Mouse (Mus musculus) CH12.LX (cell line): ENCODE data around the gene Btn1a1.

ENCODE experiments used
- KAT2A ChIP-seq: IDR thresholded peaks from 2 replicates; pipeline ENCODE4 v1.6.1; 2012; ENCODE audit warnings: low read length, improper control_type of control experiment, inconsistent platforms; ENCODE audit not compliant: insufficient replicate concordance
- NRF1 ChIP-seq: IDR thresholded peaks from 2 replicates; pipeline ENCODE4 v1.6.1; 2014; ENCODE audit warnings: low read depth, mild to moderate bottlenecking, inconsistent platforms, low read length, improper control_type of control experiment, moderate library complexity
- POLR2A ChIP-seq: IDR thresholded peaks from 2 replicates; pipeline ENCODE4 v1.6.1; 2011; ENCODE audit warnings: low read depth, mild to moderate bottlenecking, improper control_type of control experiment, low read length
- RCOR1 ChIP-seq: conservative IDR thresholded peaks from 2 replicates; pipeline ENCODE4 v1.6.1; 2012; ENCODE audit warnings: low read depth, mild to moderate bottlenecking, inconsistent platforms, low read length, improper control_type of control experiment
- ZC3H11A ChIP-seq: IDR thresholded peaks from 2 replicates; pipeline ENCODE4 v1.6.1; 2012; ENCODE audit warnings: low read depth, mild to moderate bottlenecking, inconsistent platforms, low read length, improper control_type of control experiment

DNA sequence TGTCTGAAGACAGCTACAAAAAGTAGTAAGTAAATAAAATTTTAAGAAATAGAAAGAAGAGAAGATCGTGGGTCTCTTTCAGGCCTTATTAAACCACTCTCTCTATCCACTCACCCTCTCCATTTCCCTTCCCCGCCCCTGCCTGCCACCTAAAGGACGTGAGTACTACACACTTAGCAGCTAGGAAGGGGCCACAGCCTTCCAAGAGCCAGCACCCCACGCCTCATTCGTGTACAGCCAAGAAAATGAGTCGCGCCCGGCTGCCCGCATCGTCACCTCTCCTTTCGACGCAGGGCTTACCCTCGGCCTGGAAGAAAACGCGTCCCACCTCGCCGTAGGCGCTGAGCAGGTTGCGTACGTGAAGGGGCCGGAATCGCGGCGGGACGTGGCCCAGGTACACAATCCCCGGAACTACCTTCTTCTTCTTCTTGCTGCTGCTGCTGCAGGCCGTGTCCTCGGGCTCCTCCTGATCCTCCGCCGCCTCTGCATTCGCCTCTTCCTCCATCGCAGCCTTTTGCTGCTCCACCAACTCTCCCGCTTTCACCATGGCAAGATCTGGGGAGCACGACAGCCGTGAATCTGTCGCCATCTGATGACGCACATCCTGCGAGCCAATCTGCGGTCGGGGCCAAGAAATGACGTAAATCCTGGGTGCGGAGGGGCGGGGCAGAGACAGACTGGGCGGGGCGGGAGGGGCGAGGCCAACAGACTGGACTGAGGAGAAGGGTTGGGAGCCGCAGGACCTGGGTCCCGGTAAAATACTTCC, 42.2 kb downstream of the Btn1a1 start, which contains the start of gene Abt1:
- TF ChIP-seq ZC3H11A (no peak), POLR2A (peak; percentile 77), RCOR1 (no peak), KAT2A (no peak), NRF1 (no peak)
